ENCODE assay signal across 15 mouse cellular contexts in the genomic region with DNA sequence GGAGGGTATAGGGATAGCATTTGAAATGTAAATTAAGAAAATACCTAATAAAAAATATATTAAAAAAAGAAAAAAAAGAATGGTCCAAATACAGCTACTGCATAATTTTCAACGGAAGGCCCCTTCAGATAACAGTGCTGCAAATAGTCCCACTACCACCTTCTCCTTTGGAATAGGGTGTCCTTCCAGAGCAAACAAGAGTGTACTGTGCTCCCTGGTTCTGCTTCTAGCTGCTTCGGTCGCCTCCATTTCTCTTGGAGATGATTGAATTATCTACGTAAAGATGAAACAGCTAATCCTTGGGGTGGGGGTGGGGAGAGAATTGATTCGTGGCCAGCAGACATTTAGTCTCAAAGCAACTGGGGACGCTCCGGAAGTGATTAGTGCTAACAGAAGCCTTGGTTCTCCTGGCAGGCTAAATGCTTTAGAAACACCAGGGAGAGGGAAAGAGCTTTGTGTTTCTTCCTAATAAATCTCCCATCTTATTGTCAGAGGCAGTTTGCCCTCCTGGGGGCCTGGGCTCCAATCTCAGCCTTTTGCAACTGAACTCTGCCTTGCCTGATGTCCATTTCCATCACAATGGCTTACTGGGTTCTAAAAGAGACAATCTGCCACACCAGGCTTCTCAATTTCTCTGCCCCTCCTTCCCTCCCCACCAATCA.
A peak's percentile ranks its signal among the peaks of the same experiment; 100 is the strongest.
DNase-seq lines count a peak whose midpoint lies in the region; ATAC-seq and TF ChIP-seq lines count a peak whose summit lies in the region.
"Had no signal": no experiment of that assay in that cellular context is flagged by ENCODE, and none has a peak within 500 bp of the region (broad histone marks: within the 10 kb centered on the region; RNA-seq: fewer than 3 reads in every experiment).

No protein-coding gene starts in this region.

- 7% methylated on average over 7 of the region's 7 CpGs for WGBS in forebrain, embryonic 15.5 days
- WGBS in midbrain, embryonic 13.5 days = 6% methylated on average over 7 of the region's 7 CpGs

- DNase-seq in layer of hippocampus, postnatal 14 days (ENCODE audit: low spot score in 2 of 2) = no peak
- DNase-seq in yolk sac, embryonic 10.5 days (ENCODE audit: low spot score) = no peak
- no peak for DNase-seq in gastrocnemius, postnatal 25 days
- DNase-seq: B cell, adult 2 months; gastrocnemius, postnatal 36 days; heart, postnatal 10 days; kidney, adult 8-10 months; liver, embryonic 13.5 days had no signal

- H3K4me3 ChIP-seq in E14TG2a.4 (replicated peaks; ENCODE audit: low read length) = peak overlapping the region; percentile 41
- H3K4me3 ChIP-seq in cortical plate, adult 2 months (ENCODE audit: insufficient read depth, low read length) = no peak overlapping the region
- no peak overlapping the region for H3K4me3 ChIP-seq in forebrain, embryonic 15.5 days
- H3K4me3 ChIP-seq in midbrain, embryonic 13.5 days (replicated peaks) = no peak overlapping the region
- H3K4me3 ChIP-seq: embryonic facial prominence, embryonic 15.5 days; liver, embryonic 13.5 days; megakaryocyte, embryonic 14.5 days had no signal

- no peaks in the 10 kb centered on the region for H3K9me3 ChIP-seq in E14TG2a.4 (ENCODE audit: low read length)
- no peaks in the 10 kb centered on the region for H3K9me3 ChIP-seq in forebrain, embryonic 15.5 days
- no peaks in the 10 kb centered on the region for H3K9me3 ChIP-seq in midbrain, embryonic 13.5 days
- H3K9me3 ChIP-seq: embryonic facial prominence, embryonic 15.5 days; liver, embryonic 13.5 days; megakaryocyte, embryonic 14.5 days had no signal

- H3K4me1 ChIP-seq in E14TG2a.4 (replicated peaks; ENCODE audit: low read depth, low read length) = peaks cover 34% of the 10 kb centered on the region
- peaks cover 4% of the 10 kb centered on the region; the same call in 1 of the 2 replicates for H3K4me1 ChIP-seq in cortical plate, adult 2 months (ENCODE audit: control insufficient read depth, insufficient read depth, low read length)
- H3K4me1 ChIP-seq in forebrain, embryonic 15.5 days = peaks cover 12% of the 10 kb centered on the region
- peaks cover 11% of the 10 kb centered on the region for H3K4me1 ChIP-seq in midbrain, embryonic 13.5 days (replicated peaks)
- H3K4me1 ChIP-seq: liver, embryonic 13.5 days had no signal

- no peaks in the 10 kb centered on the region for H3K36me3 ChIP-seq in E14TG2a.4 (ENCODE audit: insufficient read depth, low read length)
- no peaks in the 10 kb centered on the region for H3K36me3 ChIP-seq in forebrain, embryonic 15.5 days
- no peaks in the 10 kb centered on the region for H3K36me3 ChIP-seq in midbrain, embryonic 13.5 days
- H3K36me3 ChIP-seq: embryonic facial prominence, embryonic 15.5 days; liver, embryonic 13.5 days had no signal

- TF ChIP-seq CTCF in E14TG2a.4 (conservative IDR thresholded peaks at IDR 0.05; ENCODE audit: low read length) = no peak
- TF ChIP-seq CTCF in cortical plate, adult 2 months (IDR thresholded peaks at IDR 0.05; ENCODE audit: extremely low read depth, insufficient read depth, low read length) = no peak

- 0 out of 2 replicates have a peak, but pooled peaks have one; percentile 23 for ATAC-seq in forebrain, embryonic 15.5 days (replicated peaks)
- peak; percentile 76 for ATAC-seq in midbrain, embryonic 13.5 days
- no peak for ATAC-seq in granulocyte monocyte progenitor cell, adult 5-6 weeks (replicated peaks; ENCODE audit: poor library complexity, severe bottlenecking)

- H3K9ac ChIP-seq in forebrain, embryonic 15.5 days (replicated peaks) = no peak overlapping the region
- no peak overlapping the region for H3K9ac ChIP-seq in midbrain, embryonic 13.5 days (replicated peaks)
- H3K9ac ChIP-seq: embryonic facial prominence, embryonic 15.5 days; liver, embryonic 13.5 days had no signal

- H3K27me3 ChIP-seq in E14TG2a.4 (ENCODE audit: insufficient read depth, low read length) = no peaks in the 10 kb centered on the region
- H3K27me3 ChIP-seq in forebrain, embryonic 15.5 days = no peaks in the 10 kb centered on the region
- no peaks in the 10 kb centered on the region; the same call in 1 of the 2 replicates for H3K27me3 ChIP-seq in midbrain, embryonic 13.5 days
- H3K27me3 ChIP-seq: embryonic facial prominence, embryonic 15.5 days; liver, embryonic 13.5 days; megakaryocyte, embryonic 14.5 days had no signal

- H3K4me2 ChIP-seq in forebrain, embryonic 15.5 days (replicated peaks) = no peak overlapping the region
- peak overlapping the region; percentile 13; the same call in 1 of the 2 replicates for H3K4me2 ChIP-seq in midbrain, embryonic 13.5 days (replicated peaks)
- H3K4me2 ChIP-seq: embryonic facial prominence, embryonic 15.5 days; liver, embryonic 13.5 days had no signal

- TF ChIP-seq POLR2A in cortical plate, adult 2 months (IDR thresholded peaks at IDR 0.05; ENCODE audit: extremely low read depth, insufficient read depth, low read length) = no peak

- H3K27ac ChIP-seq in cortical plate, adult 2 months (ENCODE audit: insufficient read depth, low read length) = peak overlapping the region; percentile 29; the same call in 1 of the 2 replicates
- 0 out of 2 replicates have a peak overlapping the region, but pooled peaks have one; percentile 25 for H3K27ac ChIP-seq in forebrain, embryonic 15.5 days (replicated peaks)
- peak overlapping the region; percentile 74 for H3K27ac ChIP-seq in midbrain, embryonic 13.5 days
- H3K27ac ChIP-seq: embryonic facial prominence, embryonic 15.5 days; liver, embryonic 13.5 days had no signal
